Mouse (Mus musculus) liver, postnatal 0 days (tissue): ENCODE data around the gene Tars.

Experiments
- CTCF ChIP-seq: sonication (generic); IDR thresholded peaks from 2 replicates; pipeline ENCODE4 v1.5.1; 2016; ENCODE audit warnings: antibody characterized with exemption, low read depth
- EP300 ChIP-seq: IDR thresholded peaks from 2 replicates; pipeline ENCODE4 v1.6.1; 2016; ENCODE audit warnings: antibody characterized with exemption, low read depth, mild to moderate bottlenecking

DNA sequence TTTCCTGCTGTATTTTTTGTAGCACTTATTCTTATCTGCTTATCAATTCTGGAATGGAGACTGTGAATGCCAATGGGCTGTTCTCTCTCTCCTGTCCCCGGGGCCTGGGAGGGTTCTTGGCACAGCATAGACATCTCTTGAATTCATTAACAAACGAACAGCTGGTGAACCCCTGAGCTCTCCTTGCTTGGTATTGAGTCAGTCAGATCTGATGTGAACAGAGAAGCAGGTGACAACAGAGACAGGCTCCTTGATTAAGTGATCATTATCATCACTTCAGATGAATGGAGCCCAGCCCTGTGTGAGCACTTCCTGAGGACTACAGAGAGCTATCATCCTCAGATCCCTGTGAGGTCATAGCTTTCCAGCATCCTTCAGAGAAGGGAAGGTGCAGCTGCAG, 35.4 kb downstream of the Tars start:
- TF ChIP-seq CTCF (no peak), EP300 (no peak)
